Mouse (Mus musculus) forebrain, embryonic 11.5 days (tissue): ENCODE measurements around the gene Pde8a. TPM values are rescaled to one million over a fixed set of nuclear protein-coding genes. Genes with fewer than 3 reads are reported as not detected.

Experiments
- ATAC-seq: fragments of 200-750 bp; cut with Nextera tagmentation; replicated peaks from 2 replicates; pipeline ENCODE4 v1.8.0; 2017; ENCODE audit warnings: moderate TSS enrichment; ENCODE audit not compliant: low FRiP score
- DNase-seq: peaks from one replicate; pipeline ENCODE4 v3.0.0-alpha.2; 2017; ENCODE audit warnings: low spot score
- H3K27ac ChIP-seq: fragments of 300-500 bp; sonication (generic); 2 replicates; pipeline ENCODE4 v1.5.1; 2014; ENCODE audit warnings: low read depth, low read length
- H3K27me3 ChIP-seq: fragments of 300-500 bp; sonication (generic); 2 replicates; pipeline ENCODE4 v1.6.1; 2014; ENCODE audit warnings: mild to moderate bottlenecking, low read length, mixed read lengths; ENCODE audit not compliant: control insufficient read depth, insufficient read depth
- H3K36me3 ChIP-seq: fragments of 300-500 bp; sonication (generic); 2 replicates; pipeline ENCODE4 v1.6.1; 2014; ENCODE audit warnings: mild to moderate bottlenecking, low read length, moderate library complexity, mixed read lengths; ENCODE audit not compliant: control insufficient read depth, insufficient read depth
- H3K4me1 ChIP-seq: fragments of 300-500 bp; sonication (generic); replicated peaks from 2 replicates; pipeline ENCODE4 v1.6.1; 2014; ENCODE audit warnings: low read length, mixed read lengths; ENCODE audit not compliant: control insufficient read depth, insufficient read depth
- H3K4me2 ChIP-seq: fragments of 300-500 bp; sonication (generic); 2 replicates; pipeline ENCODE4 v1.6.1; 2014; ENCODE audit warnings: low read depth, mild to moderate bottlenecking, low read length, moderate library complexity, mixed read lengths; ENCODE audit not compliant: severe bottlenecking
- H3K4me3 ChIP-seq: fragments of 300-500 bp; sonication (generic); 2 replicates; pipeline ENCODE4 v1.5.1; 2014; ENCODE audit warnings: low read depth, low read length
- H3K9ac ChIP-seq: fragments of 300-500 bp; sonication (generic); 2 replicates; pipeline ENCODE4 v1.6.1; 2014; ENCODE audit warnings: low read length
- H3K9me3 ChIP-seq: fragments of 300-500 bp; sonication (generic); 2 replicates; pipeline ENCODE4 v1.6.1; 2016; ENCODE audit warnings: low read length, mixed read lengths; ENCODE audit not compliant: control insufficient read depth
- WGBS: fragments of 180-500 bp; shearing (Covaris S2); extraction: QIAGEN DNeasy Blood & Tissue Kit; methylation state at CpG from one replicate; pipeline ENCODE4 v1.1.7; 2014; 5-methylcytosine and 5-hydroxymethylcytosine counted together
- polyA plus RNA-seq: library from polyadenylated mRNA; unstranded; fragments of >200 nt; fragmentation: Nextera tagmentation; extraction: Ambion mirVana; gene quantifications from 2 replicates; pipeline ENCODE4 v1.2.1, GENCODE M21; 2014

The Pde8a gene
- polyA plus RNA-seq, 1 experiment from 2014 or later: 2.4 TPM

GRCm38 (mm10) chr7:81337785-81338521, 124.6 kb downstream of the Pde8a start:
- Histone ChIP-seq H3K27ac (no peak overlapping the region), H3K9ac (no peak overlapping the region), H3K4me2 (no peak overlapping the region), H3K36me3 (peaks cover 12% of the 10 kb centered on the region; the same call in 1 of the 2 replicates), H3K27me3 (no peaks in the 10 kb centered on the region), H3K4me1 (peaks cover 2% of the 10 kb centered on the region), H3K4me3 (no peak overlapping the region), H3K9me3 (no peaks in the 10 kb centered on the region)
- DNase-seq: no peak
- no peak for ATAC-seq
- WGBS: 96% methylated on average over 21 of the region's 21 CpGs

GRCm38 (mm10) chr7:81338522-81338873, 125.1 kb downstream of the Pde8a start:
- DNase-seq (no peak), ATAC-seq (no peak)
- WGBS: 87% methylated on average over 3 of the region's 3 CpGs
- H3K4me2 ChIP-seq: no peak overlapping the region
- no peak overlapping the region for H3K9ac ChIP-seq
- no peaks in the 10 kb centered on the region for H3K27me3 ChIP-seq
- peaks cover 13% of the 10 kb centered on the region; the same call in 1 of the 2 replicates for H3K36me3 ChIP-seq
- no peak overlapping the region for H3K27ac ChIP-seq
- peaks cover 7% of the 10 kb centered on the region for H3K4me1 ChIP-seq
- H3K9me3 ChIP-seq: no peaks in the 10 kb centered on the region
- no peak overlapping the region for H3K4me3 ChIP-seq

- Histone ChIP-seq H3K4me1 (peaks cover 11% of the 10 kb centered on the region), H3K27ac (no peak overlapping the region), H3K36me3 (peaks cover 13% of the 10 kb centered on the region; the same call in 1 of the 2 replicates), H3K4me2 (no peak overlapping the region), H3K9ac (no peak overlapping the region), H3K4me3 (no peak overlapping the region), H3K9me3 (no peaks in the 10 kb centered on the region), H3K27me3 (no peaks in the 10 kb centered on the region)
- DNase-seq: peak; percentile 84
- no peak for ATAC-seq
- WGBS: 79% methylated on average over 4 of the region's 4 CpGs
Measured at GRCm38 (mm10) chr7:81339783-81340182, 126.4 kb downstream of the Pde8a start.

GRCm38 (mm10) chr7:81341563-81341962, 128.2 kb downstream of the Pde8a start:
- Histone ChIP-seq H3K9me3 (no peaks in the 10 kb centered on the region), H3K27ac (no peak overlapping the region), H3K36me3 (peaks cover 13% of the 10 kb centered on the region; the same call in 1 of the 2 replicates), H3K9ac (no peak overlapping the region), H3K4me3 (no peak overlapping the region), H3K4me1 (peaks cover 13% of the 10 kb centered on the region), H3K4me2 (no peak overlapping the region), H3K27me3 (no peaks in the 10 kb centered on the region)
- DNase-seq: peak; percentile 50
- WGBS: 59% methylated on average over 3 of the region's 3 CpGs
- no peak for ATAC-seq

GRCm38 (mm10) chr7:81342356-81343094, 129.1 kb downstream of the Pde8a start:
- peaks cover 13% of the 10 kb centered on the region; the same call in 1 of the 2 replicates for H3K36me3 ChIP-seq
- peak overlapping the region; percentile 98; the same call in 1 of the 2 replicates for H3K9ac ChIP-seq
- no peak for ATAC-seq
- H3K27ac ChIP-seq: no peak overlapping the region
- peak overlapping the region; percentile 92 for H3K4me2 ChIP-seq
- H3K27me3 ChIP-seq: no peaks in the 10 kb centered on the region
- 79% methylated on average over 8 of the region's 8 CpGs for WGBS
- no peak for DNase-seq
- H3K9me3 ChIP-seq: no peaks in the 10 kb centered on the region
- peaks cover 13% of the 10 kb centered on the region for H3K4me1 ChIP-seq
- peak overlapping the region; percentile 99 for H3K4me3 ChIP-seq

- Histone ChIP-seq H3K27me3 (no peaks in the 10 kb centered on the region), H3K9ac (peak overlapping the region; percentile 98), H3K4me1 (peaks cover 13% of the 10 kb centered on the region), H3K4me2 (peak overlapping the region; percentile 92), H3K9me3 (no peaks in the 10 kb centered on the region), H3K36me3 (peaks cover 13% of the 10 kb centered on the region; the same call in 1 of the 2 replicates), H3K27ac (no peak overlapping the region), H3K4me3 (peak overlapping the region; percentile 99)
- DNase-seq (no peak), ATAC-seq (no peak)
- 53% methylated on average over 8 of the region's 8 CpGs for WGBS
Measured at GRCm38 (mm10) chr7:81343316-81343715, 129.9 kb downstream of the Pde8a start.

- no peaks in the 10 kb centered on the region for H3K27me3 ChIP-seq
- H3K36me3 ChIP-seq: peaks cover 13% of the 10 kb centered on the region; the same call in 1 of the 2 replicates
- H3K9me3 ChIP-seq: no peaks in the 10 kb centered on the region
- ATAC-seq (no peak), DNase-seq (peak; percentile 51)
- H3K4me1 ChIP-seq: peaks cover 13% of the 10 kb centered on the region
- 23% methylated on average over 10 of the region's 10 CpGs for WGBS
- peak overlapping the region; percentile 99 for H3K4me3 ChIP-seq
- H3K9ac ChIP-seq: peak overlapping the region; percentile 98
- H3K4me2 ChIP-seq: peak overlapping the region; percentile 92
- no peak overlapping the region for H3K27ac ChIP-seq
Measured at GRCm38 (mm10) chr7:81343831-81344230, 130.4 kb downstream of the Pde8a start.

- ATAC-seq: peak; percentile 88
- whole genome bisulfite sequencing: under 1% methylated on average over 84 of the region's 85 CpGs
Measured at GRCm38 (mm10) chr7:81344544-81345446, 131.4 kb downstream of the Pde8a start, which contains the start of gene Rps17. Gene Rps17 (minus strand): TSS chr7:81345254.

More at GRCm38 (mm10) chr7:81344544-81345446, 131.4 kb downstream of the Pde8a start, which contains the start of gene Rps17:
- peak within 1 kb of the TSS; percentile 98 for H3K9ac ChIP-seq
- H3K4me3 ChIP-seq: peak within 1 kb of the TSS; percentile 99
- peaks cover 13% of the 10 kb centered on the region; the same call in 1 of the 2 replicates for H3K36me3 ChIP-seq
- H3K9me3 ChIP-seq: no peaks in the 10 kb centered on the region
- H3K4me1 ChIP-seq: peaks cover 13% of the 10 kb centered on the region
- H3K4me2 ChIP-seq: peak within 1 kb of the TSS; percentile 92
- no peaks in the 10 kb centered on the region for H3K27me3 ChIP-seq
- peak; percentile 99 for DNase-seq
- H3K27ac ChIP-seq: peak within 1 kb of the TSS; percentile 72
